Mouse (Mus musculus): ENCODE data around the gene Herc2.

The Herc2 gene

DNA sequence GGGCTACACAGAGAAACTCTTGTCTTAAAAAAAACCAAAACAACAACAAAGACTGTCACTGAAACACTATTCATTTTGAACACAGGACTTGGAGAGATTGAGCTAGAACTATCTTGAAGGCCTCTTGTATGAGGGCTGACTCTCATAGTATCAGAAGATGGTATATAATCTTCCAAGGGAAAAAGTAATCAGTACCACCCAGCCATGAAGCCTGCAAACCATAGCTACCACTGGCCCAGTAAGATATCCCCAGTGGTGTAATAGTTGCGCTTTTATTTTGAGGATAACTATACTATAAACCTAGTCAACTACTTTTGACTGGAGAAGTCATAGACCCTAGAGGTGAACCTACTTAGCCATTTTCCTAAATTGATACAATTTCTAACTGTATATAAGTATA lies 16.6 kb downstream of the Herc2 start:
- no peak for DNase-seq (ENCODE audit: low read depth, low spot score)

GRCm38 (mm10) chr7:56071724-56072123 lies 21.7 kb downstream of the Herc2 start:
- no peak for DNase-seq (ENCODE audit: low read depth, low spot score)

DNA sequence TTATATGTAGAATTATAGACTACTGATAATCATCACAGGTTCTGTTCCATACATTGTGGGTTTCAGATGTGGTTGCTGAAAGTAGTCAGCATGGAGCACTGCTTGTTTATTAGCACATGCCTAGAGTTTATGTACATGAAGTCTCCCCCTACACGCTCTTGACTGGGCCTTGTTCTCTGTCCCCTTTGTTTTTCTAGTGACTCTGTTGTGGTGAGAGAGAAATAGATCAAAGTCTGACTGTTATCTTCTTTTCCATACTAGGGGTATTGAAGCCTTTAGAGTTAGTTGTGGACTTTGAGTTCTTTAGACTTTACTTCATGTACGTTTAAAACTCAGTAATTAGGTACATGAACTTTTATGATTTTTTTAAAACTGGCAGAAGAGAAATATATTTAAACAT lies 33.0 kb downstream of the Herc2 start:
- no peak for DNase-seq (ENCODE audit: low read depth, low spot score)

DNA sequence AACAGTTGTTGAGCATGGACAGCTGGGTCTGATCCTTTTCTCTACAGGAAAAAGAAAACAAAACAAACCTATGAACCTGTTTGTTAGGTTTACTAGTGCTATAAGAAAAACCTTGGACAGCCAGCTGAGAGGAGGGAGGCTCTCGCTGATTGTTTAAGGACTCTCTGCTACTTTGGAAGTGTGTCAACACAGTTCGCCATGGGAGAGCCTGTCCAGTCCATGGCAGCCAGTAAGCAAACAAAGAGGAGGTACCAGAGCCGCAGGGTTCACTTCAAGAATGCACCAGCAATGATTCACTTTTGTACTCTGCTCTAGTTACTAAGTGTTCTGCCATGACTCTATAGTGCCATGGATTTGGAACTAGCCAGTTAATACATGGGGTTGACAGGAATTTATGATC lies 39.1 kb downstream of the Herc2 start:
- no peak for DNase-seq (ENCODE audit: low read depth, low spot score)

GRCm38 (mm10) chr7:56091445-56091844 lies 41.4 kb downstream of the Herc2 start:
- no peak for DNase-seq (ENCODE audit: low read depth, low spot score)

GRCm38 (mm10) chr7:56102293-56102847 lies 52.4 kb downstream of the Herc2 start:
- no peak for DNase-seq (ENCODE audit: low read depth, low spot score)

GRCm38 (mm10) chr7:56112999-56113398 lies 63.0 kb downstream of the Herc2 start:
- DNase-seq (ENCODE audit: low read depth, low spot score) = no peak

- no peak for DNase-seq (ENCODE audit: low read depth, low spot score)
These were observed 64.2 kb downstream of the Herc2 start for GRCm38 (mm10) chr7:56114148-56114547.

- DNase-seq (ENCODE audit: low read depth, low spot score) = no peak
These were observed 71.0 kb downstream of the Herc2 start for GRCm38 (mm10) chr7:56120968-56121367.

- DNase-seq (ENCODE audit: low read depth, low spot score) = no peak
These were observed 71.4 kb downstream of the Herc2 start for GRCm38 (mm10) chr7:56121425-56121824.

- DNase-seq (ENCODE audit: low read depth, low spot score) = no peak
These were observed 78.1 kb downstream of the Herc2 start for GRCm38 (mm10) chr7:56128080-56128479.

DNA sequence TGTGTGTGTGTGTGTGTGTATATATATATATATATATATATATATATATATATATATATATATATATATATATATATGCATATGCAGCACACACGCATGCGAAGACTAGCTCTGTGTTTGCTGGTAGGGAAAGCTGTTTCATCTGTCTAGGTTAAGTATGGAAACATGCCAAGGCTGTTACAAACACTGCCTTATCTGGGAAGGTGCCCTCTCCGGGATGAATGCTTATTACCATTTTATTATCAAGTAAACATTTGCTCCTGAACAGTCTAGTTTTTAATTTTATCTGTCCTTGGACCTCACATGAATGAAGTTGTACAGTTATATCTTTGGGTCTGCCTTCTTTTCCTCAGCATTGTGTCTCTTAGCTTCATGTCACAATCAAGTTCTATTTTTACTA lies 79.6 kb downstream of the Herc2 start:
- DNase-seq (ENCODE audit: low read depth, low spot score) = no peak

DNA sequence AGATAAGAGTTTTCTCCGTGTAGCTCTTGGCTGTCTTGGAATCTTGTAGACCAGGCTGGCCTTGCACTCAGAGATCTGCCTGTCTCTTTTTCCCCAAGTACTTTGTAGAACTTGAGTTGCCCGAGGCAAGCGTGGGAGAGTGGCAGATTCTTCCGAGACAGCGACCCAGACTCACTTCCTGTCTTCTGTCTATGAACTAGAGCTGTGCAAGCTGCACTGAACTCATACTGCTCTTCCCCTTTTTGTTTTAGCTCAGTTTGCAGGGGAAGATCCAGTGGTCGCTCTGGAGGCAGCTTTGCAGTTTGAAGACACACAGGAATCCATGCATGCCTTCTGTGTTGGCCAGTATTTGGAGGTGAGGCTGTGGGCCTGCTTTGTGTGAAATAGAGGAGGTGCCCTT lies 81.6 kb downstream of the Herc2 start:
- no peak for DNase-seq (ENCODE audit: low read depth, low spot score)

DNA sequence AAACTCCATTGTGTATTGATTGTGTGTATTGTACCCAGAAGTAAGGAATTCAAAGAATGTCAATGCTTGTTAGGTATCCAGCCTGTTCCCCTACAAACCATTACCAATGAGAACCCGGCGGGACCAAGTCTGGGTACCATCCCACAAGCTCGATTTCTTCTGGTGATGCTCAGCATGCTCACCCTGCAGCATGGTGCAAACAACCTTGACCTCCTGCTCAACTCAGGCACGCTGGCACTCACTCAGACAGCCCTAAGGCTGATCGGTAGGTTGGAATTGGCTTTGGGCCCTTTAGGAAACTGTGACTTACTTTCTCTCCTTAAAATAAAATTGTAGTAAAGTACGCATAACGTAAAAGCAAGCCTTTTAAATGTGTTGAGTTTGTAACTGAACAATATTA lies 88.7 kb downstream of the Herc2 start:
- no peak for DNase-seq (ENCODE audit: low read depth, low spot score)

- DNase-seq (ENCODE audit: low read depth, low spot score) = no peak
These were observed 96.4 kb downstream of the Herc2 start for GRCm38 (mm10) chr7:56146424-56146823.

DNA sequence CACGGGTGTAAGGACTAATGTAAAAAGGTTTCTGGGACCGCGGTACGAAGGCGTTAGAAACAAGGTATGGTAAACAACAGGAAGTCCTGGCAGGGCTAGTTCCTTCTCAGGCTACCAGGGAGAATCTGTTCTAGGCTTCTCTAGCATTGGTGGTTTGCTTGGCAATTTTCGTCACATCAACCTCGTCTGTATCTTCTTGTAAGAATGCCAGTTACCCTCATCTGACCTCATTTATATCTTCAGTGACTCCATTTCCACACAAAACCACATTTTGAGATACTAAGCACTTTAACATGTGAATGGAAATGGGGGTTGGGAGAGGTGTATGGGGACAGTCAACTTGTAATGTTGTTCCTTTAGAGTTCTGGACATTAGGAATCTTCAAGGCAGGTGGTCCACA lies 98.9 kb downstream of the Herc2 start:
- DNase-seq (ENCODE audit: low read depth, low spot score) = no peak

GRCm38 (mm10) chr7:56151885-56152676 lies 102.1 kb downstream of the Herc2 start:
- DNase-seq (ENCODE audit: low read depth, low spot score) = no peak

DNA sequence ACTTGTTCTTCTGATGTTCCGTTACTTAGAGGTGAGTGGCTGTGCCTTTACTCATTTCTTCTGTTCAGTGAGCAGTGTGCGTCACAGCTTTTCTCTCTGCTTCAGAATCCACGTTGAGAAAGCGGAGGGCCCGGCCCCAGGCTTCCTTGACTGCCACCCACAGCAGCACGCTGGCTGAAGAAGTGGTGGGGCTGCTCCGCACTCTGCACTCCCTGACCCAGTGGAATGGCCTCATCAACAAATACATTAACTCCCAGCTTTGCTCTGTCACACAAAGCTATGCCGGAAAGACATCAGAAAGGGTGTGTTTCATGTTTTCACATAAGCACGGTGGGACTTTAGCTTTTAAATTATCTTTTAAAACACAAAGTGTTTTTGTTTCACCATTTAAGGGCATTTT lies 103.2 kb downstream of the Herc2 start:
- DNase-seq (ENCODE audit: low read depth, low spot score) = no peak

- no peak for DNase-seq (ENCODE audit: low read depth, low spot score)
These were observed 103.6 kb downstream of the Herc2 start for GRCm38 (mm10) chr7:56153625-56154024.

DNA sequence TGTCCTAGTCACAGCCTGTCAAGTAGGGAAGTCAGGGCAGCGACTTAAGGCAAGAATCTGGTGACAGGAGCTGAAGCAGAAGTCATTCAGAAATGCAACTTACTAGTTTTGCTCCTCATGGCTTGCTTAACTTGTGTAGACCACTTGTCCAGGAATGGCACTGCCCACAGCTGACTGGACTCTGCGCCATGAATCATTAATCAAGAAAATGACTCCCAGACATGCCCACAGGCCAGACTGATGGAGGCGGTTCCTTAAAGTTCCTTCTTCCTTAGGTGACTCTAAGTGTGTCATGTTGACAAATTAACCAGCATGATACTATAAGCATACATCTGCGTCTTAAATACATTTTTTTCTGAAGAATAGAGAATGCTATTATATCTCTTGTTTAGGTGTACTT lies 113.3 kb downstream of the Herc2 start:
- DNase-seq (ENCODE audit: low read depth, low spot score) = no peak

- no peak for DNase-seq (ENCODE audit: low read depth, low spot score)
These were observed 118.7 kb downstream of the Herc2 start for GRCm38 (mm10) chr7:56168713-56169112.

DNA sequence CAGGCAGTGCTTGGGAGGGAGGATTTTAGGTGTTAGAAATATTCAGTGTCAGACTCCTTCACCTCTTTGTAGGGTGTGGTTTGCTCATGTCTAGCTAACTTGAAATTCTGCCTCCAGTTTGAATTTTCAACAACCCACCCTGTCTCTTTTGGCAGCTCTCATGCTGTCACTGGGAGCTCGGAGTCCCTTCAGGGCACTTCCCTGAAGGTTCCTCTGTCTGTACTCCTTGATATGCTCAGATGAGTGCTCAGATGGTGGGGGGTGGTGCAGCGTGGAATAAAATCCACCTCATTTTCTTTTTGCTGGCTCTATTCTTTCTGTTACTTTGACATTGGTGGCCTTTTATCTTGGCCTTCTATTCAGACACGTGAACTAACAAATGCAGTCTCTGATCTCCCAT lies 127.4 kb downstream of the Herc2 start:
- no peak for DNase-seq (ENCODE audit: low read depth, low spot score)

- no peak for DNase-seq (ENCODE audit: low read depth, low spot score)
These were observed 141.0 kb downstream of the Herc2 start for GRCm38 (mm10) chr7:56191041-56191440.

DNA sequence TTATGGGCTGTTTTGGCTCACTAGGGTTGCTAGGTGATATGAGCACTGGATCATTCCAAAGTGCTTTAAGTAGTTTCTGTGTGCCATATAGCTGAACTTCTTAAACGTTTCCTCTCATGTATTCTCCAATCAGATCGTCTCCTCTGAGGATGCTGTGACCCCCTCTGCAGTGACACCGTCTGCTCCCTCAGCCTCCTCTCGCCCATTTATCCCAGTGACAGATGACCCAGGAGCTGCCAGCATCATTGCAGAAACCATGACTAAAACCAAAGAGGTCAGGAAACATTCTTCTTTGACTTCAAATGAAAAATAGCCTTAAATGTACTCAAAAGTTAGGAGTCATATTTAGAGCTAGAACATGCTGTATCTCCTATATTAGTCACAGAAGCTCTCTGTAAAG lies 141.7 kb downstream of the Herc2 start:
- no peak for DNase-seq (ENCODE audit: low read depth, low spot score)
